Mouse (Mus musculus): ENCODE results near the gene Lysmd2.
"Not testable (repeated sequence)": the region's sequence is repeated elsewhere in the genome, so short reads cannot be mapped to it uniquely, and the experiment has no call there.

The Lysmd2 gene

GRCm38 (mm10) chr9:75625556-75626307 lies at the start of gene Lysmd2:
Lysmd2 (plus strand) TSS chr9:75625741.
- peak; percentile 45 for DNase-seq

DNA sequence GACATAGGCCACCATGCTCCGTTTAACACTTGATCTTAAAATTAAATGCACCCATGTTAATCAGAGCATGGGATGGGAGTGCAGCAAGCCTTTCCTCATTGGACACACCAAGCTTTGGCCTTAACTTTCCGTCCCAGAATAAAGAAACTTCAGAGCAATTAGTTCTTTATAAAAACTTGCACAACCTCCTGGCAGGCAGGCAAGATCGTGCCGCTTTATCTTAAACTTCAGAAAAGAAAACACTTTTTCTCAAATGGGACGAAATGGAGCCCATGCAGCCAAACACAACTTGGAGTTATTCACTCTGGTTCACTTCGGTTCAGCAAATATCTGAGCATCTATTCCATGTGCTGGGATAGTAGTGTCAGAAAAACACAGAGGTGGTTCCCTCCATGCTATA lies 46.2 kb upstream of the Lysmd2 start:
- no peak for DNase-seq

DNA sequence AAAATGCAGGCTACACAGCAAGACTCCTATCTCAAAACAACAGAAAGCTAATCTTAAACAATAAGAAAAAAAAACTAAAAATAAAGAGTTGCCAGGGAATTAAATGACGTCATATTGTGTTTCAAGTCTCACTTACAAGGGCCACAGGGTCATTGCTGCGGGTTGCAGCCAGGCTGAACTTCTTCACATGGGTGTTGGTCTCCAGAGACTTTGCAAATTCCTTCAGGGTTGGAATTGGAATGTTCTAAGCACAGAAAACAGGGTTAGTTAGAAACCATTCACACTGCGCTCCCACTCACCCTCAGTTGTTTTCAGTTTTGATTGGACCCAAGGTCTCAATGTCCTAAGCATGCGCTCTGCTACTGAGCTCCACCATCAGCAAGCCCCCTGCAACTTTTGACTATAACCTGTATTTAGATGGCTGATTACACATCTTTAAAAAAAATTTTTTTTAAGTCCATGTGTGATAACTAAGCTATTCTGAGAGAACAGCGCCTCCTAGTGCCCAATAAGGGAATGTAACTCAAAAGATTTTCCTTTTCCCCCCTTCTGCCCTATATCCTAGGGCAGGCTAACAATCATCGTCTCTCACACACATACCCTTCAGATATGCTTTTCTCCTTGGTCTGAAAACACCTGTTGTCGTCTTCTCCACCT lies 43.7 kb upstream of the Lysmd2 start:
- peak; percentile 13 for DNase-seq

GRCm38 (mm10) chr9:75589850-75590790 lies 35.4 kb upstream of the Lysmd2 start:
- DNase-seq: no peak

- no peak for DNase-seq
These were observed 32.1 kb upstream of the Lysmd2 start for GRCm38 (mm10) chr9:75593481-75593880.

- no peak for DNase-seq
These were observed 28.5 kb upstream of the Lysmd2 start for GRCm38 (mm10) chr9:75597036-75597435.

- DNase-seq: no peak
These were observed 27.9 kb upstream of the Lysmd2 start for GRCm38 (mm10) chr9:75597596-75597995.

- DNase-seq: no peak
These were observed 26.2 kb upstream of the Lysmd2 start for GRCm38 (mm10) chr9:75599191-75599841.

GRCm38 (mm10) chr9:75600166-75600934 lies 25.2 kb upstream of the Lysmd2 start:
- DNase-seq: no peak

GRCm38 (mm10) chr9:75601510-75601909 lies 24.0 kb upstream of the Lysmd2 start:
- DNase-seq: no peak

GRCm38 (mm10) chr9:75607496-75607895 lies 18.0 kb upstream of the Lysmd2 start:
- DNase-seq: no peak

- DNase-seq: no peak
These were observed 16.0 kb upstream of the Lysmd2 start for GRCm38 (mm10) chr9:75609505-75609904.

DNA sequence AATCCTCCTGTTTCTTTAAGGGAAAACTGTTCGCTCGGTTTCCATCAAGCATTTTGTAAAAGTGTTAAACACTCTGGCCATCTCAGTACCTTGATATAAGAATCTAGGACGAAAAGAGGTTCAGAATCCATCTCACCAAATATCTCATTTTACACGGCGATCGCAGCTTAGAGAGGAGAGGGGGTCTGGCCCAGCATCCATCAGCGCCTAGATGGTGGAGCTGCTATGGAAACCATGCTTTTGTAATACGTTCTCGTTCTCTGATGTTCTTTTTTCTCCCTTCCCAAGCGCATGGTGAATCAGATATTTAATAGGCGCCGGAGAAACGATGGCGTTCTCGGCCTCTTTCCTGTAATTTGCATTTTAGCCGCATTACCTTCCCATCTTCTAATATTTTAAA lies 15.6 kb upstream of the Lysmd2 start:
- DNase-seq: no peak

DNA sequence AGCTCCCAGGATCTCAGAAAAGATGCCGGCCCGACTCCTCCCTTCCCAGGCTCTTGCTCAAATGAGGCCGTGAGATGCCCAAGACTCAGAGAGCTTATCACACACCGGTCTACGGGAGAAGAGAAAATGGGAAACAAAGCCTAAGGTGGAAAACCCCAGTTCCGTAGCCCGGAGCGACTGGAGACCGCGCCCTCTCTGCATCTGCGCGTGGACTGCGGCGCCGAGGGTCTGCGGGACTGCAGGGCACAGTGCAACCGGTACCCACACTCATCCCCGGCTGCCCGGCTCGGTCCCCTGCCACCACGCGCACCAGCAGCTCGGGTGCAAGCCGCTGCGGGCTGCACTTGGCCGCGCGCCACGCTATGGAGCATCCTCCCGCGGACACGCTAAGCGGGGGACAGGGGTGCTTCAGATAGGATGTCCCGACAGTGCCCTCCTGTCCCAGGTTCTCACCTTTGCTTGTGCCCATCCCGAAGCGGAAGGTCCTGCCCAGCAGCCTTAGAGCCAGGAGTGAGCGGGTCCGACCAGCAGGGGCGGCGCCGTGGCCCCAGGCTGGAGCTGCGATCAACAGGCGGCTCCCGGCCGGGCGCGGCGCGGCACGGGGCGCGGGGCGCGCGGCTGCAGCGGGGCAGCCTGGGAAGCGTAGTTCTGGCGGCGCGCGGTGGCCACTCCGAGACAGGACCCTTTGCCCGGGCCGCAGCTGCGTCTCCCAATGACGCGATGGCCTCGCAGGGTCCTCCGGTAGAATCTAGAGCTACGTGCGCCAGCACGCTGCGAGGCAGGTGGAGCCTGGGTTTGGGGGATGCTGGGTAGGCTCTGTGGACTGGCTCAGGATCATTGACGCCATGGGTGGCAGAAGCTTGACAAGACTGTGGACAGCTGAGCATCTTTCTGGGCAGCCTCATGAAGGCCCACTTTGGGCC lies 14.7 kb upstream of the Lysmd2 start, which contains the start of gene Tmod2:
TSS of gene Tmod2 (minus strand) at position 755 of the 923 bp plus-strand sequence.
- DNase-seq: peak; percentile 7

GRCm38 (mm10) chr9:75616560-75616959 lies 9.0 kb upstream of the Lysmd2 start:
- DNase-seq: no peak

DNA sequence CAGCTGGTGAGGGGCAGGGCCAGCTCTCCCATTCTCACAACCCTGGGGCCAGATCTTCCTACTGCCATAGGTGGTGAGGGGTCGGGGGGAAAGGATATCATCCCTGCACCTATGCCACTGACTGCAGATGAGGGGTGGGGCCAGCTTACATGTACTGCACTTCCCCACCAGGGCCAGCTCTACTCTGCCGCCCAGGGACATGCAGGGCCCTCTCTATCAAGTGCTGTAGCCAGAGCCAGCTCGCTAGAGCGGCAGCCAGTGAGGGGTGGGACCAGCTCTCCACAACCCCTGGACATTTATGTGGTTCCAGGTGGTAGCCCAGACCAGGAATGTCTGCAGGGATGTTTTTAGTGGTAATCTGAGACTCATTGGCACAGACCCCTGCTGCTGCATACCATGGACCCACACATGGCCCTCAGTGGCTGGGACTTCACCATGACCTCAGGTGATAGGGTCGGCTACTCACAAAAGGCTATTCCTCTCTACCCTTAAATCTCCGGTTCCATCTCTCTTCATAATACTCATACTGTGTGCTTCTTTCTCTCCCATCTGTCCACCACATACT lies 6.6 kb upstream of the Lysmd2 start:
- no peak for DNase-seq

GRCm38 (mm10) chr9:75619761-75620160 lies 5.8 kb upstream of the Lysmd2 start:
- not testable (repeated sequence) for DNase-seq

- DNase-seq: no peak
These were observed 4.1 kb upstream of the Lysmd2 start for GRCm38 (mm10) chr9:75621428-75621827.

DNA sequence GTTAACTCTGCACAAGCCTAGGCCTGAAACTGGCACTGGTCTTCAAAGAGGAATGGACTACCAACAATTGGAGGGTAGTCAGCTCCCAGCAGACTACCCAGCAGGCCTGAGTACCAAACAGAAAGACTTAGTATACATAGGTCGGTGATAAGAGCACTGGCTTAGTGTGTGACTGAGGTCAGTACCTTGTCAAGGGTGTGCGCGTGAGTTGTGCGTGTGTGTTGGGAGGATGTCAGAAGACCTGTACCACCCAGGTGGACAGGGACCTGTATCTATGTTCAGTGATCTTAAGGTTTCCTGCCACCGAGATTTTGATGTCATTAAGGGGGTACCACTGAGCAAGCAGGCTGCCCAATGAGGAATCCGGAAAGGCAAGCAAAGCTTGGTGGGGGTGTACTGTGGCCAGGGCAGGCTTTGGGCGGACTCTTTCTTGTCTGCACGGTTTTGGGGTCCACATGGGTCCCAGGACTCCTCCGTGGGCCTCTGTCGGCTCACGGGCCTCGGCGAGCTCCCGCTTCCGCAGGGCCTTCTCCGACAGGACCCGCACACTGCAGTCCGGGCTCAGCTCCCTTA lies 472 bp upstream of the Lysmd2 start:
- no peak for DNase-seq

DNA sequence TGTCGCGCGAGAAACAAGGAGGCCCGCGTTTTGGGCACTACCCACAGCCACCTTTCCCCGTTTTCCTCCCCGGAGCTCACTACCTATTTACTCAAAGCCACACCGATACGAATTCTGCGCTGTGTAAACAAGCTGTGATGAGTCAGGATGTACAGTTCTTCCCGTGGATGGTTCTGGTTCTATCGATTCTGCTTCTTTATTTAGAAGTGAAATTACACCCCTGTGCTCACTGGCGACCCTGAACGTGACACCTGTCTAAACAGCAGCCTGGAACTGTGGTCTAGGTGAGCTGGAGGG lies 715 bp downstream of the Lysmd2 start:
- DNase-seq: peak; percentile 5

Data from kidney, adult 18-20 months (tissue).